Mouse (Mus musculus) monocyte, adult 2 months (primary cell): ENCODE results near the gene Hacd2.

Experiments used
- DNase-seq, 2 experiments: peaks; one replicate each; pipeline ENCODE4 v3.0.0; 2022; ENCODE audit warnings: low spot score in 2 of 2, low read depth in 1 of 2

Gene Hacd2

DNA sequence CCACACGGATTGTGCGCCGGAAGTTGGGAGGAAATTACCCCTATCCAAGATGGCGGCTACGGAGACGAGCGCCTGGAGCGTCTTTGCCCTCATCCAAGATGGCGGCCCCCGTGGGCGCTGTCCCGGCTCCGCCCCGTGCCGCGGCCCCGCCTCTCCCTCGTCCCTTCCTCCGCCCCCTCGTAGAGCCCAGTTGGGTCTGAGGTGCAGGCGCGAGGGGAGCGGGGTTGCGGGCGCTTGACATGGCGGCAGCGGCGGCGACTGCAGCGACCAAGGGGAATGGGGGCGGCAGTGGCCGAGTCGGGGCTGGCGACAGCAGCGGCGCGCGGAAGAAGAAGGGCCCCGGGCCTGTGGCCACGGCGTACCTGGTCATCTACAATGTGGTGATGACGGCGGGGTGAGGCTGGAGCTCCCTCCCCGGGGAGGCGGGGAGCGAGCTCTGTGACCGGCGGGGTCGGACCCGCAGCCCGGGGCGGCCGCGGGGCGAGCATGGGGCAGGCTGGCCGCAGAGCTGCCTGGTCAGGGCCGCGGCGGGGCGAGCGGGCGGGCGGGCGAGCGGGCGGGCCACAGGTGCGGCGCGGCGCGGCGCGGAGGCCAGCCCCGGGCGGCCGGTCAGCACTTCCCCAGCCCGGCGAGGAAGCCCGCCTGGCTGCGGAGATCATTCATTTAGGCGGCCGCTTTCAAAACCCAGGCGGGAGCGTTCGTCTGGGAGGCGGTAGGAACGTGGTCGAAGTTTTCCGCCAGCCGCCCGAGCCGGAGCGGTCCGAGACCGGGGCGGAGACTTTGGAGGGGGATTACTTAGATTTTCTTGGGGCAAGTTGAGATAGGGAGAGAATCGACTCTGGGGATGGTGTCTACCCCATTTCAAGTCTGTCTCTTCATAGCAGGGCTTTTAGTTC is at the start of gene Hacd2:
Gene Hacd2 (plus strand): TSS at position 187 of the 896 bp plus-strand sequence.
- DNase-seq: peak; percentile 84 to 91

DNA sequence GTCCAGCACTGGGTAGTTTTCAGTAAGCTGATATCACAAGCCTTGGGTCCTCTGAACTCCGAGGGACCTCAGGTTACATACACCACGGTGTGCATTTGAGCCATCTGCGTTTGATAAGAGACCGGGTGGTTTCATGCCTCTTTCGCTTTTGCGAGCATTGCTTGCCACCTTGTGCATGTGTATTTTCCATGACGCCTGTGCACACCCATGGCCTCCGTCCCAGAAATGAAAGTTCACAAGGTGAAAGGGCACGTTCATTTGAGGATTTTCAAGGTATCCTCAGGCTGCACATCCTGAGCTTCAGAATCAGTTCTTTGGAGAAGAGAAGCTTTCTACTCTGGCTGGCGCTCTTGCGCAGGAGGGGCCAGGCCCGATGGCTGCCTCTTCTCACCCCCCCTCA is 49.8 kb upstream of the Hacd2 start:
- no peak for DNase-seq

DNA sequence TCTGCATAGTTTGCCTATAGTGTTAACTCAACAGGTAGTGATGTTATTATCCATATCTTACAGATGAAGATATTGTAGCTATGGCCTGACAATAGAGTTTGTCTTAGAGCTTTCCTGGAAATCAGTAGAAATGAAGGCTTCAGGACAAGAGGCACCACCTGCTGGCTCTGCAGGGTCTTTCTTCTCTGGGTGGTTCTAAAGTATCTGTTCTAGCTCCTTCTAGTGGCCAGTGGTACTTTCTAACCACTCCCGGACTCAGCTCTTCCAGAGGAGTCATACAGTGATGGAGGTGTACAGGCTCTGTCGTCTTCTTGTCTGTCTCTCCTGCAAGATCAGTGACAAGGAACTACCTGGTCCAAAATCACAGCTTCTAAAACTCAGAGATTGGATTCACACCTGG is 46.7 kb upstream of the Hacd2 start:
- no peak for DNase-seq

DNA sequence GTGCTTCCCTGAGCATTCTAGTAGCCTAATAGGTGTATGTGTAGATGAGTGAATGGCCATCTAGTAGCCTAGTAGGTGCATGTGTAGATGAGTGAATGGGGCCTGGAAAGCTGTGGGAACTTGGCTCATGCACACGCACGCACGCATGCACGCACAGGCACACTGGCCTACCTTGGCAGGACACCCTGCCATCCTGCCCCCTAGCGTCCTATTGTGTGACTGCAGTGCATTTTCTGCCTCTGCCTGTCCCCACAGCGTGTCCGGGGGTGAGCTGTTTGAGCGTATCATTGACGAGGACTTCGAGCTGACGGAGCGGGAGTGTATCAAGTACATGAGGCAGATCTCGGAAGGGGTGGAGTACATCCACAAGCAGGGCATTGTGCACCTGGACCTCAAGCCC is 45.6 kb upstream of the Hacd2 start:
- no peak for DNase-seq

DNA sequence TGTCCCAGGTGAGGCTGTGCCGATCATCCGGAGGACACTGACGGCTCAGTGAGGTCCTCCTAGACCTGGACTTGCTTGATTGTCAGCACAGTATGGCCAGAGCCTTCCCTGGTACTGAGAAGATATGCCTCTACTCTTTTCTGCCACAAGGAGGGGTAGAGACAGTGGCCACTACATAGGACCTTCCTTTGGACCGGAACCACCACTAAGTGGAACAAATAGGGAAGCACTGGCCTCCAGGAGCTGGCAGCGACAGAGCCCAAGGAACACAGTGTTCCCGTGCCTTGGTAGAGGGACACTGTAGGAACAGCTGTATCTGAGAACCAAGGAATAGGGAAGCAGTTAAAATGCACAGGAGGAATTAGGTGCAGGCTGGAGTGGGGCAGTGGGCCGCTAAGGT is 44.2 kb upstream of the Hacd2 start:
- DNase-seq: no peak

DNA sequence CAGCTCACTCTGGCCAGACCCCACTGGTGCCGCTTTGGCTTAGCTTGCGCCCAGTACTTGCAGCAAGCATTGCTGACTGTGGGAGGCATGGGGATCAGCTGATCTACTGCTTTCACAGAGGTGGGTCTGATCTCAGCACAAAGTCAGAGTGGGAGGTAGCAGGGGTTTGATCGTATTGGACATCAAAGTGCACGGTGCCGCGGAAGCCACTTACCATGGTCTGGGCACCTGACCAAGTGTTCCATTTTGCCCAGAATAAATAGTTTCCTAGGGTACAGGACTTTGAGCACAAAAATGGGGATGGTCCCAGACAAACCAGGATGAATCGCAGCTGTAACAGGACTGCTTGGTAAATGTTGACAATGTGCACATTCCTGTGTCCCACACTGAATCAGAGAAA is 41.2 kb upstream of the Hacd2 start:
- no peak for DNase-seq

DNA sequence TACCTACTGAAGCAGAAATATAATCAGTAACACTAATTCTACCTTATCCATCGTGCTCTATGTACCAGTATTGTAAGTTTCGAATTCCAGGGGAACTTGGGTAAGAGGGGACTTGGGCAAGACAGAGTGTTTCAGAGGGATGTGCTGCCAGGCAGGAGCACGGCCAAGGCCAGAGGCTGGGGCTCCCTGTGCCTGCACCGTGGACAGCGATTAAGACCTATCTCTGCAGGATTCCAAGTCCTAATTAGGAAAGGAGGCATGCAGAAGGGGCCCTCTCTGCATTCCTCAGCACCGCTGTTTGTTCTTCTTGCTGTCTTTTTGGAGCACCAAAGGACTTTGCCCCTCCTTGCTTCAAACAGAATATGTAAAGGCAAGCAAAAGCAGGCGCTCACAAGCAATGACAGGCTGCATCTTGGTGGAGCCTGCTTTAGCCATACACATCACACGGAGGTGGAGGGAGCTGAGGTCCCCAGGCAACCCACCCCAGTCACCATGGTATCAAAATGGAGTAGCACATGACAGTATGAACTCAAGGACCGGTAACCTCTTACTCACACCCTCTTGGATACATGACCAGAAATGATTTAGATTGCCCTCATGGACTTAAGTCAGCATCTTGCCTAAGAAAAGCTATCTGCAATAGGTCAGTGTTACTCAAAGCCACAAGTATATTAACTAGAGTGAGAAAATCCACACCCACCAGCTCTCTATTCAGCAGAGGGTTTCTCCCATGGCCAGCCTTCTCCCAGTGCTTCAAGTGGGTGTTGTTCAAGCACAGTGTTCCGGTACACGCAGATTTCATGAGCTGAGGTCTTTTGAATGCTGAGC is 37.8 kb upstream of the Hacd2 start:
- DNase-seq: no peak

DNA sequence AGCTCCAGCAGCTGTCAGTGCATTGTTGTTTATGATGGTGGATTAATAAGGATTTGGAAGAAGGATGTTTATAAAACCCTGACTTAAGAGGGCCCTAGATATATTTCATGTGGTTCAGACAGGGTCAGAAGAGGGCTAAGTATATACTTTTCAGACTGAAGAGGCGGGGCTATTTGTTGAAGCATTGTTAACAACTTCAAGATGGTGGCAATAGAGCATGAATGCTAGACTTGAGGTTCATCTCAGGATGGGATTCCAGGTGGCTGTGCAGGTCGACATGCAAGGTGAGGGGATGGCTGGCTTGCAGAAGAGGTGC is 37.2 kb upstream of the Hacd2 start:
- no peak for DNase-seq

DNA sequence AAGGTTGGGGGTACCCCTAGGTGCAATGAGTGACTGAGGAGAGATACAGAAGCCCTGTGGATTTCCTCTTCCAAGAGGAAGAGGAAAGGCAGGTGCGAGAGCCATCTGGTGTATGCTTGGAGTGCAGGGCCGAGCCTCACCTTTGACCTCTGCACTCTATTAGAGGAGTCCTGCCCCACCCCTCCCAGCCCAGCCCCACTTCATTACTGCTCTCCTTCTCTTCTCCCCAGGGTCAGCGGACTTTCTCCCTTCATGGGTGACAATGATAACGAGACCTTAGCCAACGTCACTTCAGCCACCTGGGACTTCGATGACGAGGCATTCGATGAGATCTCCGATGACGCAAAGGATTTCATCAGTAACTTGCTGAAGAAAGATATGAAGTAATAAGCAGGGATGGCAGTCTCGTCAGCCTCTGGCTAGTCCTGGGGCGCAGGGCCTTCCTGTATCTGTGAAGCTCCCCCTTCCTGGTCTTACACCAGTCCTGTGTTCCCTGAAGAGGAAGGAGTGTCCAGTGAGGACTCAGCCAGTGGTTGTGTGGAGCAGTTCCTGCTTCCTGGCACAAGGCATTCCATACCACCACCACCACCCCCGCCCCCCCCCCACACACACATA is 35.9 kb upstream of the Hacd2 start:
- DNase-seq: no peak

DNA sequence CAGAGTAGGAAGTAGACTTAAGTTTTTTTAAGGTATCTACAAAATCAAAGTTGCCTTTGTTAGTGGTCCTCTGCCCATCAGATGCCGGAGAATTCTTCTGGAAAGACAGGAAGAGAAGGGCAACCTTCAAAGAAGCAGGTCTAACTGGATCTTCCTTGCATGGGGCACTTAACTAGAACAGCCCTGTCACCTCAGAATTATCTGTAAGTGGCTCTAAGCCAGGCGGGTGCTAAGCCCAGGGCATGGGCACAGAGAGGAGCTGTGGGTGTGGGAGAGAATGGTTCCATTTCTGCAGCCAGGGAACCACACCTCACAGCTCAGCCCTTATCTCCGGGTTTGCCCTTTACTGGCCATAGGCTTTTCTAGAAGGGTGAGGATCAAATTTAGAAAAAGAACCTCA is 30.9 kb upstream of the Hacd2 start:
- no peak for DNase-seq

DNA sequence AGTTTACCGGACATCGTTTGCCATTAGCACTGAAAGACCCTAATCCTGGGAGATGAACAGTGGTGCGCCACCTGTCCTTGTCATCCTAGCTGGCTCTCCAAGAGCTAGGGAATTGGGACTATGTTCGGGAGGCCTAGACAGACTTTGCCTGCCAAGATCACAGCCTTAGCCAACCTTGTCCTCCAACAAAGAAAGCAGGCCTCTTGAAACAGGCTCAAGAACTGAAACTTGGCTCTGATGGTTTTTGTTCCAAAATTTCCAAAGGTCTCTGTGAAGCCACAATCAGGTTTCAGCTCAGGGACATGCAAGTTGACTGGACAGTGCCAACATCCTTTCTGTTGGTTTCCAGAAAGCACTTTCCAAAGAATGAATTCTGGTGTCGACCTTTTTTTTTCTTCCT is 29.4 kb upstream of the Hacd2 start:
- no peak for DNase-seq

DNA sequence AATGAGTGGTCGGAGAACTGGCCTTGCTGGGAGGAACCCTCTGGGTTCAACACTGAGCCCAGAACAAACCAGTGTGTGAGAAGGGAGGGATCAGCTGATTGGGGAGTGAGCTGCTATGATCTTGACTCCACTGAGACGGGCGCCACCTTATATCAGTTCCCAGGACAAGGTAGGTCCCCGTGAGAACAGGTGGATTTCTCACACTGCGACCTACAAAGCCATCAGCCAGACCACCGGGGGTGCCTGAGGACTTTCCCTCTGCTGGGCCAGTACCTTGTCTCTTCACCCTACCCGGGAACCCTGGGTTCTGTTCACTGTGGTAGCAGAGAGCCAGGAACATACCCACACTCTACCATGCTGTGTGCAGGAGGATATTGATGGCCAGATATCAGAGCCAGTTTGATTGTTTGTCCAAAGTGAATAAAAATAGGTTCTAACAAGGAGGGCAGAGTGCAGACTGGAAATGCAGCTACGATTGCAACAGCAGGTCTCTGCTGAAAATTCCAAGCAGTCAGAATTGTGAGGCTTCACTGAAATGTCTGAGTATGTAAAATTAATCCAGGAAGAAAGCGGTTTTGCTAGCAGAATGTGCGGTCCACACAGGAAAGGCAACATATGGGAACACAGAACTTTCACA is 28.4 kb upstream of the Hacd2 start:
- no peak for DNase-seq

DNA sequence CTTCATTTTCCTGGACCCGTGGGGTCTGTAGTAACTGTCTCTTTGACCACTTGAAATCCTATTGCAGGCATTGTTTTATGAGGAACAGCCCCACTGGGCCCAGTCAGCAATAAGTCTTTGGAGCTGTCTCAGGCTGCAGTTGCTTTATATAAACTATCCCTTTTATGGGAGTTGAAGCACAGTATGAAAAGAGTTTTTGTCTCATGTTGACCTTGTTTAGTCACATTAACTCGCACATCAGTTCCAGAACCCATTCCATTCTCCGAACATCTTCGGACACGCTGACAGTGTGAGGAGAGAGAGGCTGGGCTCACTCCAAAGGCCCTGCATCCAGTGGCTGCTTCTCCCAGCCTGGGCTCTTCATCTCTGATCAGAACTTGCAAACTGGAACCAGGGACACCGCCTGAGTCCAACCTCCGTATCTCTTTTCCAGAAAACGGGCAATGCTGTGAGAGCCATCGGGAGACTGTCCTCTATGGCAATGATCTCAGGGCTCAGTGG is 27.5 kb upstream of the Hacd2 start:
- DNase-seq: no peak

DNA sequence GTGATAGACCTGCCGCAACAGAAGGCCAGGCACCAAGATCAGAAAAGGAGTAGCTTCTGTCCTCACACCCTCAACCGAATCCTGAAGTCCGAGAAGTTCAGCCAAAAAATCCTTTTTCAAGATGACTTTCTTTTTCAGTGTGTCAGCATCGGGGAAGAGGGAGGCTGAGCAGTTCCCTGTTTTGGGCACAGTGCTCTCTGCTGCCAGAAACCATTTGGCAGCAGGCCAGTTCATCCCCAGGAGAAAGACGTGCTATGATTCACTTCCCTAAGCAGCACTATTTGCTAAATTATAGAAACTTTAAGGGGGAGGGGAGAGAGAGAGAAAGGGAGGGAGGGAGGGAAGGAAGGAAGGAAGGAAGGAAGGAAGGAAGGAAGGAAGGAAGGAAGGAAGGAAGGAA is 26.1 kb upstream of the Hacd2 start:
- DNase-seq: no peak

DNA sequence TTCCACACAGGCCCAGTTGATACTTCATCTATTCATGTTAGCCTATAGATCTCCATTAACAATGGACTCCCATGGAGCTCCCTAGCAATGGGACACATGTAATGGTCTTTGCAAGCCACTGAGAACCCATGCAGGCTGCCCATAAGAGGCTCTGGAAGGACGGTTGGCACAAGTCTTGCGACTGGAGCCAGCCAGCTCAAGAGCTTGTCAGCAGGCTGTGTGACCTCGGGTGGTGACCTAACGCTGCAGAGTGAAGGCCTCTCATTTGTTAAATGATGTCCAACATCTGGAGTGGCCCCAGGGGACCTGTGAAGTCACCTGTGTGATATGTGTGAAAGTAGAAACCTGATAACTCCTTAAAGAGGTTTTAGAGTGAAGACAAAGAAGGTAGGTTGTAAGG is 25.2 kb upstream of the Hacd2 start:
- DNase-seq: no peak

DNA sequence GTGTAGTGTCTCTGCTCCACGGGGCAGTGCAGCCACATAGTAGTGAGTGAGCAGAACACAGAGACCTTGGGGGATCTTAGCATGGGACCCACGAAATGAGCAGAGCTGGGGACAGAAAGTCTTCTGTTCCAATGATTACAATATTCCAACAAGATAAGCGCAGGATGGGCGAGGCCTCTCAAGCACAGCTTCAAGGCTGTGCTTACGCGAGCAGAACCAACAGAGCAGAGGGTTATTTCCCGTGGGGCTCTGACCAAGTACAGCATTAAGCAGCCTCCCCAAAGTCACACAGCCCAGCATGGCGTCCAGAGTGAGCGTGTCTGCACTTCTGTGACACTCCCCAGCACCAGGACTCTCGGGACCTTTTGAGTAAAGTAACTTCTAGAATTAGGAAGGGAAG is 24.7 kb upstream of the Hacd2 start:
- DNase-seq: no peak

DNA sequence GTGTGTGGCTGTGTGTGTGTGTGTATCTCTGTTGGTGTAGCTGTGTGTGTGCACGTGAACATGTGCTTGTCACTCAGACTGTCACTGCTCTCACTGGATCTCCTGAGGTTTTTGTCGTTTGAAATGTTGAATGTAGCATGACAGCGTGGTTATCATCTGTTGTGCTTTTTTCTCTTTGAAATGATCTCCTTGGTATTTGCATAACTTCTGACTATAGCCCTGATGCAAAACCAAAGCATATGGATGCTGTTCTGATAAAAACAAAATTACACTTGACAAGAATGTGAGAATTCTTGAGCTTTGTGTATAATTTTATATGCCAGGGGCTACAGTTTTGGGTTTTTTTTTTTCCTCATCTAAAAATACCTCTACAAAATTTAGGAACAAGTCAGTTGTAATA is 23.2 kb upstream of the Hacd2 start:
- no peak for DNase-seq

DNA sequence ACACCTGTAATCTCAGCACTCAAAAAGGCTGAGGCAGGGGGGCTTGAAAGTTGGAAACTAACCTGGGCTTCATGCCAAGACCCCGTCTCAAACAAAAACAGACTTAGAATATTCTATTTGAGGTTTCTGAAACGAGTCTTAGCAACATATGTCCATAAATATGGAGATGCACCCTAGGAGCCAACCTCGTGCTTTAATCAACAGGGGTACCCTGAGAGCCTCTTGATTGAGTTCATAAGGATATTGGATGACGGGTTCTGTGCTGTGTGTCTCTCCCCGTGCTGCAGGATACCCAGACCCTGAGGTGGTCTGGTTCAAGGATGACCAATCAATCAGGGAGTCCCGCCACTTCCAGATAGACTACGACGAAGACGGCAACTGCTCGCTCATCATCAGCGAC is 22.2 kb upstream of the Hacd2 start:
- no peak for DNase-seq

DNA sequence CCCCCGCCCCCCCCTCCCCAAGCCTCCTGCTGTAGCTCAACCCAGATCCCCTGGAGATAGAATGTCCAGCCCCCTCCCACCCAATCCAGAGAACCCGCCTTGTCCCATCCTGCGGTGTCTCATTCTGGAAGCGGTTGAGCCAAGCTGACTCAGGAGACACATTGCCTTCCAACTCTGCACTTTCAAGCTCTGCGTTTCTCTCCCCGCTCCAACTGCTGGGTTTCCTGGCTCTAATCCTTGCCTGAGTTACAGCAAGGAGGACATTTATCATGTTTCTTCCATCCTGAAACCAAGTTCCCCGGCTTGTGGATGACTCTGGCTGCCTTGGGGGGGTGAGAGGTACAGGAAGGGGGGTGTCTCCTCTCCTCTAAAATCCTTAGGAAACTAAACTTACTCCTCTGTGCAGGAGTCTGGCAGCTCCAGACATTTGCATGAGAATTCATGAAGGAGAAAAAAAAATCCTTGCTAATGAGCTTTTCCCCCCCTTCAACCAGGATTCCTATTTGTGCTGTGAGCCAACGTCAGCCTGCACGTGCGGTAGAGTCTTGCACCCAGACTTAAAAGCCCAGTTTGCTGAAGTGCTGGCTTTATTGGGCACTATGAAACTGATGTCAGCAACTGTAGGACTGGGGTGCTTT is 21.2 kb upstream of the Hacd2 start:
- no peak for DNase-seq

DNA sequence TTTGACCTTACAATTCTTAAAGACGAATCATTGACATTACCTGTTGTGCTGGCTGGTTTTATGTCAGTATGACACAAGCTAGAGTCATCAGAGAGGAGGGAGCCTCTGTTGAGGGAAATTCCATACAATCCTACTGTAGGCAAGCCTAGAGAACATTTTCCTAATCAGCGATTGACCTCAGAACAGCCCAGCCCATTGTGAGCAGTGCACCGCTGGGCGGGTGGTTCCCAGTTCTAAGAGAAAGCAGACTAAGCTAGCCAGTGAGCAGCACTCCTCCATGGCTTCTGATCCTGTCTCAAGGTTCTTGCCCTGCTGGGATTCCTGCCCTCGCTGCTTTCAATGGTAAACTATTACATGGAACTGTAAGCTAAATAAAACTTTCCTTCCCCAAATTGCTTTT is 17.9 kb upstream of the Hacd2 start:
- no peak for DNase-seq

DNA sequence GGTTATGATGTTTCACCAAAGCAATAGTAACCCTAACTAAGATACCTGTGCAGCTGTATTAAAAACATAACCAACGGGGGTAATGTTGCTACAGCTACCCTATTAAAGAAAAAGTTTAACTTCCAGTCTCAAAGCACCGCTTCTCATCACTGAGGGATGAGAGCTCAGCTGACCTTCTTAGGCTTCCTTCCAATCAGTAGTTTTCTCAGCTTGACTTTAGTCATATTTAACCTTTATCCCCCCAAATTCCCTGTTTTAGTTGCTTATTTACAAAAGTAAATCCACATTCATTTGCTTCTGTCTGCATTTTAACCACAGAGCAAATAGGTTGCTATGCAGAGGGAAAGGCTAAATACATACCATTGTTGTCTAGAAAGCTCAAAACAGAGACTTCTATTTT is 17.5 kb upstream of the Hacd2 start:
- DNase-seq: no peak
